Mouse (Mus musculus): ENCODE measurements at regions not wholly inside any gene's neighbourhood (a gene's known extent, or its start where the extent isn't known, plus 50 kb on each side); places are given as distances from the start of the nearest gene placed in this dataset.

- no peak for TF ChIP-seq EP300 (IDR thresholded peaks at IDR 0.05)
- TF ChIP-seq CTCF (IDR thresholded peaks at IDR 0.05): no peak
- 93% methylated on average over 7 of the region's 7 CpGs for WGBS
- Histone ChIP-seq H3K4me2 (replicated peaks; ENCODE audit: low read depth, low read length) (no peak overlapping the region), H3K27me3 (replicated peaks; ENCODE audit: insufficient read depth, low read length) (no peaks in the 10 kb centered on the region), H3K4me1 (ENCODE audit: insufficient read depth, low read depth, low read length) (no peaks in the 10 kb centered on the region), H3K27ac (ENCODE audit: low read length) (no peak overlapping the region), H3K9ac (replicated peaks; ENCODE audit: low read depth) (no peak overlapping the region), H3K36me3 (ENCODE audit: insufficient read depth, low read length) (no peaks in the 10 kb centered on the region), H3K4me3 (ENCODE audit: low read depth, low read length) (no peak overlapping the region), H3K9me3 (ENCODE audit: low read length) (no peaks in the 10 kb centered on the region)
- no peak for DNase-seq (ENCODE audit: low spot score)
- ATAC-seq: no peak
These were observed 174.9 kb upstream of the Sfrp2 start for GRCm38 (mm10) chr3:83591206-83591605.

DNA sequence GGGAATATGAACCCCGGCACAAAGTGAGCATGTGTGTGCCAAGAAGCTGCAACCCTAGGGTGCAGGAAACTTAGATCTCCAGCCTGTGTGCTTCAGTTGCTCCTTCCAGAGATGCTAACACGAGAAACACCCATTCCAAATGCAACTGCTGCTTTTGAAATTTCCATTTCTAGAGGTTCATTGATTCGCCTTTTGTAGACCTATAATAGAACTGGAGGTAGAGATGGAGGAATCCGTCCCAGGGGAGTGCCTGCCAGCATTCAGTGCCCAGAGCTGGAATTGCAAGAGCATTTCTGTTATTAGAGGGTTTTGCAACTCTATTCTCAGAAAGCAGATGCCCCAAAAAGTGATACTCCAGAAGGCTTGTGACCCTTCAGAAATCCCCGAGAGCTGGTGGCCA, 172.8 kb upstream of the Sfrp2 start:
- Histone ChIP-seq H3K27ac (ENCODE audit: low read length) (no peak overlapping the region), H3K36me3 (ENCODE audit: insufficient read depth, low read length) (no peaks in the 10 kb centered on the region), H3K9me3 (ENCODE audit: low read length) (no peaks in the 10 kb centered on the region), H3K4me2 (replicated peaks; ENCODE audit: low read depth, low read length) (no peak overlapping the region), H3K4me1 (ENCODE audit: insufficient read depth, low read depth, low read length) (no peaks in the 10 kb centered on the region), H3K9ac (replicated peaks; ENCODE audit: low read depth) (no peak overlapping the region), H3K4me3 (ENCODE audit: low read depth, low read length) (no peak overlapping the region), H3K27me3 (replicated peaks; ENCODE audit: insufficient read depth, low read length) (no peaks in the 10 kb centered on the region)
- TF ChIP-seq CTCF (IDR thresholded peaks at IDR 0.05) (no peak), EP300 (IDR thresholded peaks at IDR 0.05) (no peak)
- 82% methylated on average over 5 of the region's 5 CpGs for WGBS
- DNase-seq (ENCODE audit: low spot score): no peak
- no peak for ATAC-seq

DNA sequence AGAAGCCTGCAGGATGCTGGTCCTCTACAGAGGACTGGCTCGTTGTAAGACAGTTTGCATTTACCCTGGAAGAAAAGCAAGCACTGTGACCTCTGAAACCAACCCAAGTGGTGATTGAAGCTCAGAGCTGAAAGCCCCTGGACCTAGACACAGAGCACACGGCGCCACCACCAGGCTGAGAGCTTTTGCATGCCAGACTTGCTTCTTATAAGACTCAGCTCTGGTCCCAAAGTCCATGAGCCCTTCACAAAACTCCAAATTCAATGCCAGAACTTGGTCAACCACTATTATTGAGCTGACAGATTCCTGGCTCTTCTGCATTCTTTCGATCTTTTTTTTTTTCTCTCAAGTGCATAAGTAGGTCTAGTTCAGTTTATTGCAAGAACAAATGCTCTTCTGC, 164.6 kb upstream of the Sfrp2 start:
- 72% methylated on average over 4 of the region's 4 CpGs for WGBS
- Histone ChIP-seq H3K36me3 (ENCODE audit: insufficient read depth, low read length) (no peaks in the 10 kb centered on the region), H3K27ac (ENCODE audit: low read length) (no peak overlapping the region), H3K9ac (replicated peaks; ENCODE audit: low read depth) (no peak overlapping the region), H3K27me3 (replicated peaks; ENCODE audit: insufficient read depth, low read length) (no peaks in the 10 kb centered on the region), H3K4me2 (replicated peaks; ENCODE audit: low read depth, low read length) (no peak overlapping the region), H3K9me3 (ENCODE audit: low read length) (no peaks in the 10 kb centered on the region), H3K4me1 (ENCODE audit: insufficient read depth, low read depth, low read length) (no peaks in the 10 kb centered on the region), H3K4me3 (ENCODE audit: low read depth, low read length) (no peak overlapping the region)
- no peak for TF ChIP-seq EP300 (IDR thresholded peaks at IDR 0.05)
- TF ChIP-seq CTCF (IDR thresholded peaks at IDR 0.05): peak; percentile 13; the same call in 1 of the 2 replicates
- DNase-seq (ENCODE audit: low spot score) (no peak), ATAC-seq (no peak)

DNA sequence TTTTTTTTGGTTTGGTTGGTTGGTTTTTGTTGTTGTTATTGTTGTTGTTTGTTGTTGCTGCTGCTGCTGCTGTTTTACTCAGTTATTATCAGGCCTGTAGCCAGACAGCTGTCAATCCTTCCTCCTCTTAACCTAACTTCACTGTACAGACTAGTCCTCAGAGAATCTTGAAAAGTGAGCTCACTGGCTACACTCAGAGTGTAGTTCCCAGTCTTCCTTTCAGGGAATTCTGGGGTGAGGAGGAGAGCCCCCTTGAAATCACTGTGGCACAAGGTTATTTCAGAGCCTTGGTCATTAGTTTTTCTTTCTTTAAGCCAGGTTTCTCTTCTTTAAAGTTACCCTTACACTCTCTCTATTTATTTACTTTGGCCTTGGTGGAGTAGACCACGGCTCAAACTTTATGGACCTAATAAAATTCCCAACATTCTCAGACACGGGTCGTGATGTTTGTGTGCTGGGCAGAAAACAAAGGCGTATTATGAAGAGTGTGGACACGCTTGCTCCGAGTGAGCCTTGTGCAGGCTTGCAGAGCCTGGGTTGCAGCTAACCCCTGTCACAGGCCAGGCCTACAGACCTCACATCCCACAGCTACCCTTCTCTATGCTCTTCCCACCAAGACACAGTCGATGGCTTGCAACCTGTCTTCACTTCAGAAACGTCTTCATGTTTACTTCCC, 156.9 kb upstream of the Sfrp2 start:
- Histone ChIP-seq H3K27ac (ENCODE audit: low read length) (no peak overlapping the region), H3K4me3 (ENCODE audit: low read depth, low read length) (no peak overlapping the region), H3K9me3 (ENCODE audit: low read length) (no peaks in the 10 kb centered on the region), H3K27me3 (replicated peaks; ENCODE audit: insufficient read depth, low read length) (no peaks in the 10 kb centered on the region), H3K4me2 (replicated peaks; ENCODE audit: low read depth, low read length) (no peak overlapping the region), H3K9ac (replicated peaks; ENCODE audit: low read depth) (no peak overlapping the region), H3K4me1 (ENCODE audit: insufficient read depth, low read depth, low read length) (no peaks in the 10 kb centered on the region), H3K36me3 (ENCODE audit: insufficient read depth, low read length) (no peaks in the 10 kb centered on the region)
- ATAC-seq (no peak), DNase-seq (ENCODE audit: low spot score) (no peak)
- TF ChIP-seq EP300 (IDR thresholded peaks at IDR 0.05) (no peak), CTCF (IDR thresholded peaks at IDR 0.05) (no peak)
- 47% methylated on average over 8 of the region's 8 CpGs for WGBS

- DNase-seq (ENCODE audit: low spot score): no peak
- no peak for ATAC-seq
These were observed 145.7 kb upstream of the Sfrp2 start for GRCm38 (mm10) chr3:83620435-83620834.

DNA sequence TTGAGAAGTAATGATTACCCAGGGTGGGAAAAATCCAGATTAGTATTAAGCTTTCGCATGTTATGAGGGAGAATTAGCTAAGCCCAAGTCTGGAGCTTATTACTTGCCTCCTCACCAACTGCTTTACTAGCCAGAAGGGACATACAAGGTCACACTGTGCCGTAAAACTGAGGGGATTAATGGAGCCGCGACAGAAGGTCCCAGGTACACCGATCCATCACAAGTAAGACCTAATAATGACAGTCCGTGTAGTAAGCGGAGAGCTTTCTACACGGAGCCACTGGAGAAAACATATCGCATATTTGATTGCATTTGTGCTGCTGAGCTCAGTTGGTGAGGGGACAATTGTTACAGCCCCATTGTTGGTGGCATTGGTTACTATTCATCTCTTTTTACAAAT, 133.1 kb upstream of the Sfrp2 start:
- WGBS: 84% methylated on average over 9 of the region's 9 CpGs

More at GRCm38 (mm10) chr3:83620435-83620834, 145.7 kb upstream of the Sfrp2 start:
- Histone ChIP-seq H3K27ac (ENCODE audit: low read length) (no peak overlapping the region), H3K4me3 (ENCODE audit: low read depth, low read length) (no peak overlapping the region), H3K4me2 (replicated peaks; ENCODE audit: low read depth, low read length) (no peak overlapping the region), H3K36me3 (ENCODE audit: insufficient read depth, low read length) (no peaks in the 10 kb centered on the region), H3K4me1 (ENCODE audit: insufficient read depth, low read depth, low read length) (no peaks in the 10 kb centered on the region), H3K9ac (replicated peaks; ENCODE audit: low read depth) (no peak overlapping the region), H3K9me3 (ENCODE audit: low read length) (no peaks in the 10 kb centered on the region), H3K27me3 (replicated peaks; ENCODE audit: insufficient read depth, low read length) (no peaks in the 10 kb centered on the region)
- 49% methylated on average over 4 of the region's 4 CpGs for WGBS
- no peak for TF ChIP-seq CTCF (IDR thresholded peaks at IDR 0.05)
- TF ChIP-seq EP300 (IDR thresholded peaks at IDR 0.05): no peak

More for the DNA sequence above, 133.1 kb upstream of the Sfrp2 start:
- H3K4me1 ChIP-seq (ENCODE audit: insufficient read depth, low read depth, low read length): no peaks in the 10 kb centered on the region
- no peak for DNase-seq (ENCODE audit: low spot score)
- H3K9me3 ChIP-seq (ENCODE audit: low read length): no peaks in the 10 kb centered on the region
- no peak for ATAC-seq
- no peak overlapping the region for H3K27ac ChIP-seq (ENCODE audit: low read length)
- H3K36me3 ChIP-seq (ENCODE audit: insufficient read depth, low read length): no peaks in the 10 kb centered on the region
- no peak overlapping the region for H3K9ac ChIP-seq (replicated peaks; ENCODE audit: low read depth)
- H3K27me3 ChIP-seq (replicated peaks; ENCODE audit: insufficient read depth, low read length): no peaks in the 10 kb centered on the region
- no peak overlapping the region for H3K4me2 ChIP-seq (replicated peaks; ENCODE audit: low read depth, low read length)
- no peak overlapping the region for H3K4me3 ChIP-seq (ENCODE audit: low read depth, low read length)
- TF ChIP-seq CTCF (IDR thresholded peaks at IDR 0.05): no peak
- TF ChIP-seq EP300 (IDR thresholded peaks at IDR 0.05): no peak

Data from lung, postnatal 0 days (tissue).